Mouse (Mus musculus) liver, adult 2 months (tissue): Measurements from ENCODE around the gene Gm20388. TPM values are rescaled to one million over a fixed set of nuclear protein-coding genes. Genes with fewer than 3 reads are reported as not detected.
A peak's percentile ranks its signal among the peaks of the same experiment; 100 is the strongest.

ENCODE experiments used
- DNase-seq: peaks from one replicate; pipeline ENCODE4 v3.0.0-alpha.2; 2011; ENCODE audit warnings: low read depth, low spot score; ENCODE audit errors: extremely low read depth
- H3K27ac ChIP-seq: fragments of 200-500 bp; replicated peaks from 2 replicates; pipeline ENCODE4 v1.5.1; 2012; ENCODE audit warnings: low read depth, mild to moderate bottlenecking, control low read depth, inconsistent platforms, low read length; ENCODE audit not compliant: insufficient read depth
- H3K27me3 ChIP-seq: fragments of 200-500 bp; 2 replicates; pipeline ENCODE4 v1.6.1; 2012; ENCODE audit warnings: mild to moderate bottlenecking, moderate library complexity, low read length, inconsistent platforms; ENCODE audit not compliant: control insufficient read depth, insufficient read depth
- H3K36me3 ChIP-seq: fragments of 200-500 bp; 2 replicates; pipeline ENCODE4 v1.6.1; 2012; ENCODE audit warnings: low read length, inconsistent platforms; ENCODE audit not compliant: control insufficient read depth, insufficient read depth
- H3K4me1 ChIP-seq: fragments of 200-500 bp; 2 replicates; pipeline ENCODE4 v1.6.1; 2011; ENCODE audit warnings: low read length; ENCODE audit not compliant: control insufficient read depth, insufficient read depth
- H3K4me3 ChIP-seq: fragments of 200-500 bp; 2 replicates; pipeline ENCODE4 v1.5.1; 2011; ENCODE audit warnings: low read depth, mild to moderate bottlenecking, control low read depth, low read length, moderate library complexity; ENCODE audit not compliant: insufficient read depth
- H3K79me2 ChIP-seq: fragments of 200-500 bp; 2 replicates; pipeline ENCODE4 v1.6.1; 2012; ENCODE audit warnings: inconsistent platforms, mild to moderate bottlenecking, low read length, moderate library complexity; ENCODE audit not compliant: control insufficient read depth, insufficient read depth
- H3K9ac ChIP-seq: fragments of 200-500 bp; 2 replicates; pipeline ENCODE4 v1.6.1; 2012; ENCODE audit warnings: low read depth, mild to moderate bottlenecking, control low read depth, inconsistent platforms, low read length
- CTCF ChIP-seq: fragments of 200-500 bp; IDR thresholded peaks from 2 replicates; pipeline ENCODE4 v1.5.1; 2011; ENCODE audit warnings: low read depth, low read length, control low read depth
- POLR2A ChIP-seq: fragments of 200-500 bp; IDR thresholded peaks from 2 replicates; pipeline ENCODE4 v1.6.1; 2011; ENCODE audit warnings: low read length, control low read depth; ENCODE audit not compliant: insufficient read depth; ENCODE audit errors: extremely low read depth
- WGBS: fragments of 180-500 bp; shearing (Covaris S2); methylation state at CpG from one replicate; pipeline ENCODE4 v1.1.7; 2018; 5-methylcytosine and 5-hydroxymethylcytosine counted together
- polyA plus RNA-seq: library from polyadenylated mRNA; depleted of rRNA; stranded (reverse); fragments of >200 nt; gene quantifications from 2 replicates; pipeline ENCODE4 v1.2.3, GENCODE M21; 2012
- total RNA-seq: library from RNA; depleted of rRNA; stranded (reverse); fragments of >200 nt; gene quantifications from 2 replicates; pipeline ENCODE4 v1.2.3, GENCODE M21; 2014

Gm20388 gene
- total and polyA plus RNA-seq, 2 experiments: 6.4 to 19.9 TPM

GRCm38 (mm10) chr8:121668553-121668952 lies 1757.9 kb downstream of the Gm20388 start:
- peaks cover 3% of the 10 kb centered on the region; the same call in 1 of the 2 replicates for H3K4me1 ChIP-seq
- no peaks in the 10 kb centered on the region for H3K27me3 ChIP-seq
- WGBS: 83% methylated on average over 6 of the region's 6 CpGs
- no peak for DNase-seq
- H3K9ac ChIP-seq: no peak overlapping the region
- no peaks in the 10 kb centered on the region for H3K36me3 ChIP-seq
- H3K4me3 ChIP-seq: no peak overlapping the region
- no peaks in the 10 kb centered on the region for H3K79me2 ChIP-seq
- TF ChIP-seq POLR2A: no peak
- no peak for TF ChIP-seq CTCF
- no peak overlapping the region for H3K27ac ChIP-seq

GRCm38 (mm10) chr8:121669208-121669607 lies 1758.6 kb downstream of the Gm20388 start:
- H3K27me3 ChIP-seq: no peaks in the 10 kb centered on the region
- no peak overlapping the region for H3K27ac ChIP-seq
- H3K4me3 ChIP-seq: no peak overlapping the region
- WGBS: 55% methylated on average over 8 of the region's 8 CpGs
- H3K36me3 ChIP-seq: no peaks in the 10 kb centered on the region
- no peak overlapping the region for H3K9ac ChIP-seq
- no peaks in the 10 kb centered on the region for H3K79me2 ChIP-seq
- no peak for DNase-seq
- H3K4me1 ChIP-seq: peaks cover 3% of the 10 kb centered on the region; the same call in 1 of the 2 replicates
- TF ChIP-seq CTCF (no peak), POLR2A (no peak)

- 74% methylated on average over 4 of the region's 4 CpGs for WGBS
- no peaks in the 10 kb centered on the region for H3K27me3 ChIP-seq
- TF ChIP-seq POLR2A: no peak
- TF ChIP-seq CTCF: no peak
- no peaks in the 10 kb centered on the region for H3K4me1 ChIP-seq
- H3K4me3 ChIP-seq: no peak overlapping the region
- no peak overlapping the region for H3K27ac ChIP-seq
- DNase-seq: no peak
- no peaks in the 10 kb centered on the region for H3K79me2 ChIP-seq
- no peaks in the 10 kb centered on the region for H3K36me3 ChIP-seq
- H3K9ac ChIP-seq: no peak overlapping the region
Observed at GRCm38 (mm10) chr8:121673153-121673552, 1762.5 kb downstream of the Gm20388 start.

GRCm38 (mm10) chr8:121673917-121674316 lies 1763.3 kb downstream of the Gm20388 start:
- no peaks in the 10 kb centered on the region for H3K4me1 ChIP-seq
- H3K9ac ChIP-seq: no peak overlapping the region
- DNase-seq: peak; percentile 48
- TF ChIP-seq POLR2A: no peak
- TF ChIP-seq CTCF: no peak
- no peaks in the 10 kb centered on the region for H3K36me3 ChIP-seq
- H3K79me2 ChIP-seq: no peaks in the 10 kb centered on the region
- 81% methylated on average over 5 of the region's 5 CpGs for WGBS
- no peak overlapping the region for H3K27ac ChIP-seq
- H3K27me3 ChIP-seq: no peaks in the 10 kb centered on the region
- no peak overlapping the region for H3K4me3 ChIP-seq

- peak; percentile 52 for DNase-seq
- H3K27ac ChIP-seq: no peak overlapping the region
- no peak overlapping the region for H3K9ac ChIP-seq
- H3K4me1 ChIP-seq: no peaks in the 10 kb centered on the region
- TF ChIP-seq POLR2A (no peak), CTCF (peak; percentile 41; the same call in 1 of the 2 replicates)
- no peaks in the 10 kb centered on the region for H3K36me3 ChIP-seq
- WGBS: 65% methylated on average over 5 of the region's 5 CpGs
- H3K4me3 ChIP-seq: no peak overlapping the region
- no peaks in the 10 kb centered on the region for H3K27me3 ChIP-seq
- H3K79me2 ChIP-seq: no peaks in the 10 kb centered on the region
Observed at GRCm38 (mm10) chr8:121674524-121674923, 1763.9 kb downstream of the Gm20388 start.

- no peak for TF ChIP-seq CTCF
- no peak for TF ChIP-seq POLR2A
- H3K27me3 ChIP-seq: no peaks in the 10 kb centered on the region
Observed at GRCm38 (mm10) chr8:121675161-121675560, 1764.5 kb downstream of the Gm20388 start.

More at GRCm38 (mm10) chr8:121675161-121675560, 1764.5 kb downstream of the Gm20388 start:
- H3K27ac ChIP-seq: no peak overlapping the region
- H3K9ac ChIP-seq: no peak overlapping the region
- no peaks in the 10 kb centered on the region for H3K79me2 ChIP-seq
- H3K36me3 ChIP-seq: no peaks in the 10 kb centered on the region
- H3K4me3 ChIP-seq: no peak overlapping the region
- H3K4me1 ChIP-seq: no peaks in the 10 kb centered on the region
- no peak for DNase-seq
- 87% methylated on average over 3 of the region's 3 CpGs for WGBS
